Mouse (Mus musculus): ENCODE measurements at regions not wholly inside any gene's neighbourhood (a gene's known extent, or its start where the extent isn't known, plus 50 kb on each side); places are given as distances from the start of the nearest gene placed in this dataset.

- DNase-seq: no peak
- intact Hi-C loops (cut with DNase I): no loop called here
These were observed 153.0 kb downstream of the Ly86 start for GRCm38 (mm10) chr13:37497986-37498385.

- intact Hi-C loops (cut with DNase I): no loop called here
- no peak for DNase-seq
These were observed 155.8 kb downstream of the Ly86 start for GRCm38 (mm10) chr13:37500668-37501286.

- intact Hi-C loops (cut with DNase I): no loop called here
These were observed 158.4 kb downstream of the Ly86 start for GRCm38 (mm10) chr13:37503449-37503848.

GRCm38 (mm10) chr13:37503898-37504297, 158.9 kb downstream of the Ly86 start:
- DNase-seq: no peak
- intact Hi-C loops (cut with DNase I): loop anchor here (2.0 kb wide), 1 partner anchor 19 kb away; no protein-coding TSS in a partner anchor

More at GRCm38 (mm10) chr13:37503449-37503848, 158.4 kb downstream of the Ly86 start:
- DNase-seq: no peak

GRCm38 (mm10) chr13:37504373-37504772, 159.4 kb downstream of the Ly86 start:
- intact Hi-C loops (cut with DNase I): loop anchor here (2.0 kb wide), 1 partner anchor 20 kb away; no protein-coding TSS in a partner anchor
- no peak for DNase-seq

- no peak for DNase-seq
- intact Hi-C loops (cut with DNase I): loop anchor here (2.0 to 5.0 kb wide), 2 partner anchors 21 to 37 kb away; no protein-coding TSS in a partner anchor
These were observed 160.6 kb downstream of the Ly86 start for GRCm38 (mm10) chr13:37505617-37506016.

- DNase-seq: peak in 1 of 2 experiments; percentile 53
- intact Hi-C loops (cut with DNase I): loop anchor here (5.0 kb wide), 1 partner anchor 36 kb away; no protein-coding TSS in a partner anchor
These were observed 161.0 kb downstream of the Ly86 start for GRCm38 (mm10) chr13:37506046-37506445.

- intact Hi-C loops (cut with DNase I): loop anchor here (5.0 kb wide), 1 partner anchor 36 kb away; no protein-coding TSS in a partner anchor
- DNase-seq: no peak
These were observed 161.7 kb downstream of the Ly86 start for GRCm38 (mm10) chr13:37506701-37507100.

GRCm38 (mm10) chr13:37507146-37507545, 162.1 kb downstream of the Ly86 start:
- no peak for DNase-seq
- intact Hi-C loops (cut with DNase I): loop anchor here (5.0 kb wide), 1 partner anchor 35 kb away; no protein-coding TSS in a partner anchor

GRCm38 (mm10) chr13:37508385-37509351, 163.7 kb downstream of the Ly86 start:
- intact Hi-C loops (cut with DNase I): loop anchor here (5.0 kb wide), 1 partner anchor 34 kb away; no protein-coding TSS in a partner anchor
- peak in 1 of 2 experiments; percentile 51 for DNase-seq

GRCm38 (mm10) chr13:37509352-37509851, 164.4 kb downstream of the Ly86 start:
- intact Hi-C loops (cut with DNase I): loop anchor here (5.0 kb wide), 1 partner anchor 33 kb away; no protein-coding TSS in a partner anchor
- peak in 1 of 2 experiments; percentile 48 for DNase-seq

- intact Hi-C loops (cut with DNase I): loop anchor here (5.0 kb wide), 1 partner anchor 33 kb away; no protein-coding TSS in a partner anchor
These were observed 165.5 kb downstream of the Ly86 start for GRCm38 (mm10) chr13:37510511-37510910.

GRCm38 (mm10) chr13:37511006-37511405, 166.0 kb downstream of the Ly86 start:
- DNase-seq: no peak
- intact Hi-C loops (cut with DNase I): loop anchor here (5.0 kb wide), 1 partner anchor 34 kb away; no protein-coding TSS in a partner anchor

More at GRCm38 (mm10) chr13:37510511-37510910, 165.5 kb downstream of the Ly86 start:
- no peak for DNase-seq

GRCm38 (mm10) chr13:37511406-37511805, 166.4 kb downstream of the Ly86 start:
- intact Hi-C loops (cut with DNase I): loop anchor here (5.0 kb wide), 1 partner anchor 34 kb away; no protein-coding TSS in a partner anchor

GRCm38 (mm10) chr13:37512781-37513180, 167.8 kb downstream of the Ly86 start:
- intact Hi-C loops (cut with DNase I): loop anchor here (5.0 kb wide), 1 partner anchor 35 kb away; no protein-coding TSS in a partner anchor
- no peak for DNase-seq

More at GRCm38 (mm10) chr13:37511406-37511805, 166.4 kb downstream of the Ly86 start:
- DNase-seq: no peak

- DNase-seq: no peak
- intact Hi-C loops (cut with DNase I): loop anchor here (5.0 kb wide), 1 partner anchor 36 kb away; no protein-coding TSS in a partner anchor
These were observed 168.3 kb downstream of the Ly86 start for GRCm38 (mm10) chr13:37513206-37513904.

- intact Hi-C loops (cut with DNase I): loop anchor here (5.0 kb wide), 1 partner anchor 37 kb away; no protein-coding TSS in a partner anchor
These were observed 169.0 kb downstream of the Ly86 start for GRCm38 (mm10) chr13:37513905-37514607.

GRCm38 (mm10) chr13:37514641-37515305, 169.8 kb downstream of the Ly86 start:
- DNase-seq: no peak
- intact Hi-C loops (cut with DNase I): loop anchor here (5.0 kb wide), 1 partner anchor 37 kb away; no protein-coding TSS in a partner anchor

More at GRCm38 (mm10) chr13:37513905-37514607, 169.0 kb downstream of the Ly86 start:
- DNase-seq: peak; percentile 59 to 60
